Mouse (Mus musculus): ENCODE data around the gene Polm.

Gene Polm

DNA sequence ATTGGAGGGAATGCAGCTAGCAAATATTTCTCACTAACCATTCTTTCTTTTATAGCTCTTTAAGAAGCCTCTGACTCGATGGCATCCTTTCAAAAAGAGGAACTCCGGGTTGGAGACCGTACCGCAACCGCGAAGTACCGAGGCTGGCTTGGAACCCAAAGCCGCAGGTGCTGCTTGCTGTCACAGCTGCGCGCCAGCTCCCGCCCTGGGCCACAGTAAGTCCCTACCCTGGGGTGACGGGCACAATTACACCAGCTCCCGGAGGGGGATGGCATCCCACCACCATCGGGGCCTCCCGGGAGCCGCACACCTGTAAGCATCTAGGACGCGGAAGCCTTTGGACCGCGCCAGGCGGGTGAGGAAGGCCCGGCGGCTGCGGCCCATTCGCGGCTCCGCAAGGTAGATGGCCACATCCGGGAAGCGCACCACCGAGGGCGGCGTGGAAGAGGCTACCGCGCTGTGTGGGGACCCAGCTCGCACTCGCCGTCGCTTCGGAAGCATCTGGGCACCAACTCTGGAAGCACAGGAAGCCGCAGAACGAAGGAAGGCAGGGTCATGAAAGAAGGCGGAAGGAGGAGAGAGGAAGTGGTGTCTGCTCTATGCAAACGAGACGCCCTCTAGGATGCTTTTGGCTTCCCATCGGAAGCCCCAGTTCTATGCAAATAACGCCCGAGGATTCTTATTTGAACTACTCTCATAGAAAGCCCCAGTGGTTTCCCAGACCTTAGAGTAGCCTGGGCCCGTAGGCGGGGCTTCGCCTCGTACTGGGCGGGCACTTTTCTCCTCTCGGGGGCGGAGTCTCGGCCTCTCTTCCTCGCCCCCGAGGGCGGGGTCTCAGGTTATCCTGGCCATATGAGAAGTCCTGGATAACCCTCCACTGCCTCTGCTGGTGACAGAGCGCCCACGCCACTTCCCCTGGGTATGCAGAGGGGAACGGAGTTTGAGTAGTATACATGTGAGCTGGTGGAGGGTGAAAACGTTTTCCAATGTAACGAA is at the start of gene Polm:
Gene Polm, minus strand, starts transcription at position 766 of the 996 bp plus-strand sequence.
- DNase-seq, result peak; percentile 96

DNA sequence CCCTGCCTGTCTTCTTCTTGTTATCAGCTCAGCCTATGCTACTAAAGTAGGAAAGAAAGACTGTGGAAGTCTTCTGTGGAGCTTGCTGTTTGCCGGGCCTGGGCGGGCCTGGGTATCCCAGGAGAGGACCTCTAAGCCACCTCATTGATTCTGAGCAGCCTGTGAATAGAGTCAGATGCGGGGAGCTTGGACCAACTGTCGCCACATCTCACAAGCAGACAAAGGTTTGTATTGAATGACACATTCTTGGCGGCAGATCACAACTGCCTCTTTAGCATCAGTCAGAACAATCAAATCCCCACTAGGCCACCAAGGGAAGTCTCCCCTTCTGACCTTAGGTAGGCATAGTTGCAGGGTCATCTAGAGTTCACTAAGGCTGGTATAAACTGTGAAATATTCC is 49.4 kb upstream of the Polm start:
- DNase-seq, result no peak

- DNase-seq, result peak; percentile 74
These were observed 48.4 kb upstream of the Polm start for GRCm38 (mm10) chr11:5886187-5886586.

DNA sequence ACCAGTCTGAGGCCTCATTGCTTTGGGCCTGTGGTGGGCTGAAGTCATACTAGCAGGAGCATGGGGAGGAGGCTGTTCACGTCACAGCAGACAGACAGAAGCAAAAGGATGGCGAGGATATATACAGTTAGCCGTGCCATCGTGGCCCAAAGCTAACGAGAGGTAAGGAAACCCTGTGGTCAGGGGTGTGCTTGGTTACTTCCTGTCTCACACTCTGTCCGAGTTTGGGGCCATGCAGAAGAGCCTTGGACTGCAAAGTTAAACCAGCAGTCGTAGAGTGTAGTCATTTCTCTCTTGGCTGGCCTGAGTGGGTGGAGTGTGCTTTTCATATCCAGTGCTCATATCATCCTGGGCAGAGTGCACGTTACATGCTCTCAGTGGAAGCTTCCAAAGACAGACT is 44.7 kb upstream of the Polm start:
- DNase-seq, result no peak

- peak; percentile 59 for DNase-seq
These were observed 42.1 kb upstream of the Polm start for GRCm38 (mm10) chr11:5879905-5880304.

DNA sequence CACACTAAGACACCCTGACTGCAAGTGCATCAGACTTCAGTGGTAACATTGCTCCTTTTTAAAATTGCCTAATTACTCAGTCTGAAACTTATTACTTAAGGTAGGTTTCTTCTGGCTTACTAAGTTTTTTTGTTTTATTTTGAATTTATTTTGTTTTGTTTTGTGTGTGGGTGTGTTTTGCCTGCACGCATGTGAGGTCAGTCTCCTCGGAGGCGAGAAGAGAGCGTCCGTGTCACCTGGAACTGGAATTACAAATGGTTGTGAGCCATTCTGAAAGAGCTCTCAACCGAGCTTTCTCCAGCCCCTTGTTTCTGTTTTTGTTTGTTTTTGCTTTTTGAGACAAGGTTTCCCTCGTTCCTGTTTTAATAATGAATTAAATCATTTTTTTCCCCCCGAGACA is 40.8 kb upstream of the Polm start:
- DNase-seq, result no peak

DNA sequence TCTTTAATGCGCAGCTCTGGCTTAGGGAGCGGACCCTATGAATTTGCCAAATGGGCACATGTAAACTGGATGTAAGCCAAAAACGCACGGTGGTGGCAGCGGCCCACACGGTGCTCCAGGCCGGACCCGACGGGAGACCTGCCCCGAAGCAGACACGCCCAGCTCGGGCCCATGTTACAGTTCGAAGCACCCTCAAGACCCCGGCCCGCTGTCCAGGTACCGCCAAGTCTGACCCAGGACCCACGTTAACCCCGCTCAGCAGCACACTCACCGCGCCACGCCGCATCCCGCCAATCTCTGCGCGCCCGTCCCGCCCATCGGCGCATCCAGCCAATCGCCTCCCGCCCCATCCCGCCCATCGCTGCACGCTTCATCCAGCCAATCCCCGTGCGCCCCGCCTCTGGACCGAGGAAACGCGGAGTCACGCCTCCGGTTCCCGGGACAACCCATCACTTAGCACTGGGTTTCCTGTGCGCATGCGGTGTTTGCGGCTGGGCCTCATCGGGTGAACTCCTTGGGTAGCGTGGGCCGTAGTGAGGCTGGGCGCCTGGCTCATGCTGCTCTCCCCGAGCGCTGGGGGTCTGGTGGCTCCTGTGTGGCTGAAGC is 40.2 kb upstream of the Polm start, which contains the start of gene Pold2:
Gene Pold2, minus strand, starts transcription at position 372 of the 606 bp plus-strand sequence.
- peak; percentile 99 for DNase-seq

DNA sequence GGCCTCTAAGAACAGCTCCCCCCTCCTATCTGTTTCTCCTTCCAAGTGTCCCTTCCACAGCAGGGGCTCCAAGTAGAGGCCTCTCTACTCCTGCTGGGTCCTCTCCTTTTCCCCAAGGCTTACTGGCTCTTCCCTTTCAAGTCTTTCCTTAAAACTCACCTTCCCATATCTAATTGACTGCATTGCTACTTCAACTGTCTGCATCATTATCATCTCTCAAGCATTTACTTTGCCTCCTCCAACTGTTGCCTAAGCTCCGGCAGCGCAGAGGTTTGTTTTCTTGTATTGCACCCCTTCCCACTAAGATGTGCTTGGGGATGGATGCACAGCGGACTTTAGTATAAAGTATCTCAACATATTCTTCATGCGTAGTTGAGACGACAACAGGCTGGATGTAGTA is 39.6 kb upstream of the Polm start:
- no peak for DNase-seq

- no peak for DNase-seq
These were observed 35.4 kb upstream of the Polm start for GRCm38 (mm10) chr11:5873192-5873591.

DNA sequence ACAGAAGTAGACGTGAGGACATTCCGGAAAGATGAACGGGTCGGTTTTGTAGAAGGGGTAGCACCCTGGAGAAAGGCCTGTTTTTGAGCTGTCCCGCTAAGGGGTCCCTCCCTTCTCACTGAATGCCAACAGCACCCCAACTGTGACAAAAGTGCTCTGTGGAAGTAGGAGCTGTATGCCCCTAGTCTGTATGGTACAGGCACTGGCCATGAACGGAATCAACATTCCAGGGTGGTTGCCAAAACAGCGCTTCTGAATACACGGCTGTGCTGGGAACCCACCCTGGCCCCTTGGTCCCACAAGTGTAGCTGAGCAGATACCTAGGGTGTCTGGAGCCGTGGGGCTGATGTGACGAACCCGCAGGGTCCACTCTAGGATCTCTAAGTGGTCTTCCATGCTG is 34.9 kb upstream of the Polm start:
- no peak for DNase-seq

DNA sequence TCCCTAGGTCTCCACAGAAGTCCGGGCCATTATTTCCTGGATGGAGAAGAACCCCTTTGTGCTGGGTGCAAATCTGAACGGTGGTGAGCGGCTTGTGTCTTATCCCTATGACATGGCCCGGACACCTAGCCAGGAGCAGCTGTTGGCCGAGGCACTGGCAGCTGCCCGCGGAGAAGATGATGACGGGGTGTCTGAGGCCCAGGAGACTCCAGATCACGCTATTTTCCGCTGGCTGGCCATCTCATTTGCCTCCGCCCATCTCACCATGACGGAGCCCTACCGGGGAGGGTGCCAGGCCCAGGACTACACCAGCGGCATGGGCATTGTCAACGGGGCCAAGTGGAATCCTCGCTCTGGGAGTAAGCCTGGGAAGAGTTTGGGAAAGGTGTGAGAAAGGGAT is 32.3 kb upstream of the Polm start:
- no peak for DNase-seq

- no peak for DNase-seq
These were observed 31.5 kb upstream of the Polm start for GRCm38 (mm10) chr11:5869331-5869730.

GRCm38 (mm10) chr11:5868324-5868723 is 30.5 kb upstream of the Polm start:
- DNase-seq, result peak; percentile 56

- DNase-seq, result no peak
These were observed 29.4 kb upstream of the Polm start for GRCm38 (mm10) chr11:5867196-5867595.

GRCm38 (mm10) chr11:5862394-5863105 is 24.7 kb upstream of the Polm start:
- DNase-seq, result peak; percentile 74

DNA sequence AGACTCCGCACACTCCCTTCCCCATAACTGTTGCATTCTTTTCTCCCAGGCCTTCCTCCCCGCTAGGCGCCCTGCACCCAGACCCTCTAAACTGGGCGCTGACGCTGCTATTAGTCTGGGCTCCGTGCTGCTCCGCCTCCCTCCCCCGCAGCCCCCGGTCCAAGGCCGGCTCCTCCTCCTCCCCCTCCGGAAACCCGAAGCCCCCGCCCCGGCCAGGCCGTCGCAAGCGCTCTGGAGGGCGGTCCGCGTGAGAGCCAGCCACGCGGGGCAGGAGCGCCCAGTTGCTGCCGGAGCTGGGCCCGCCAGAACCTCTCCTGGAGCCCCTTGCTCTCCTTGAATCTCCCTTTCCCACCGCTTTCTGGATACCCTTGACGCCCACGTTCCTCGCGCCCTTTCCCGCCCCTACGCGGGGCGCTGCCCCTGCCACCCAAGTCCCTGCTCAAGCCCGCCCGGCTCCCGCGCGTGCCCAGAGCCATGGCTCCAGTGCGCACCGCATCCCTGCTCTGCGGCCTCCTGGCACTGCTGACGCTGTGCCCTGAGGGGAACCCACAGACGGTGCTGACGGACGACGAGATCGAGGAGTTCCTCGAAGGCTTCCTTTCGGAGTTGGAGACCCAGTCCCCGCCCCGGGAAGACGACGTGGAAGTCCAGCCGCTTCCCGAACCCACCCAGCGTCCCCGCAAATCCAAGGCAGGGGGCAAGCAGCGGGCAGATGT is 24.0 kb upstream of the Polm start, which contains the start of gene Aebp1:
Gene Aebp1, plus strand, starts transcription at position 270 of the 716 bp plus-strand sequence.
- peak; percentile 81 for DNase-seq

GRCm38 (mm10) chr11:5860639-5861038 is 22.8 kb upstream of the Polm start:
- DNase-seq, result no peak

GRCm38 (mm10) chr11:5859883-5860550 is 22.2 kb upstream of the Polm start:
- no peak for DNase-seq

DNA sequence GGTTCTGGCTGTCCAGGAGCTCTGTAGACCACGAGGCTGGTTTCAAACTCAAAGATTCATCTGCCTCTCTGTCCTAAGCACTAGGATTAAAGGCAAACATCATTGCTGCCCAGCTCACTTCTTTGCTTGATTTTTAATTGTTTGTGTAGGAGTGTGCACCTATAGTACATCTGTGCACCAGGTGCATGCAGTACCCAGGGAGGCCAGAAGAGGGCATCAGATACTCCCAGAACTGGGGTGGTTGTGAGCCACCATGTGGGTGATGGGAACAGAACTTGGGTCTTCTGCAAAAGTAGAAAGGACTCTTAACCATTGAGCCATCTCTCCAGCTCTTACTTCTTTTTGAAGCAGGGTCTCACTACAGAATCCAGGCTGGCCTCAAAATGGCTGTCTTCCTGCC is 20.9 kb upstream of the Polm start:
- no peak for DNase-seq

- no peak for DNase-seq
These were observed 18.8 kb upstream of the Polm start for GRCm38 (mm10) chr11:5856479-5857130.

DNA sequence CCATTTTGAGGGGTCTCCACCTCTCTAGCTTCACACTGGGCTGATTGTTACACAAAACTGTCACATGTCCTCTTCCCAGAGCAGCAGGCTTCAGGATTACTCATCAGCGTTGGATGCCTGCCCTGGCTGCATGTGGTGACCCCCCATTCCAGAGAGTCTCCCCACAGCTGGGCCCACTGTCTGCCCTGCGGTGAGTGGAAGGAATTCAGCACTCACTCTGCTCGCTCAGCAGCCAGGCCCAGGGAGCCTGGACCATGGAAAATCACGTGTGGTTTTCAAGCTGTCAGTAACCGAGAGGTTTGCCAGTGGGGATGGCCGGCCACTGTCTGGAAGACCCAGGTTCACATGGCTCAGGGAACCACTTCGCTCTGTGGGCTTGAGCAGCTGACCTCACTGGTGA is 18.1 kb upstream of the Polm start:
- DNase-seq, result peak; percentile 60

Measured in kidney, postnatal 14 days (tissue).